Mouse (Mus musculus) limb, embryonic 11.5 days (tissue): ENCODE data around the gene Ccdc78. TPM values are rescaled to one million over a fixed set of nuclear protein-coding genes. Genes with fewer than 3 reads are reported as not detected.
A peak's percentile ranks its signal among the peaks of the same experiment; 100 is the strongest.

Experiments
- ATAC-seq: fragments of 200-750 bp; cut with Nextera tagmentation; 2 replicates; pipeline ENCODE4 v1.8.0; 2017; ENCODE audit warnings: low read depth; ENCODE audit not compliant: insufficient number of reproducible peaks, low FRiP score, low TSS enrichment
- DNase-seq: peaks from one replicate; pipeline ENCODE4 v3.0.0-alpha.2; 2015; ENCODE audit warnings: low spot score
- H3K27ac ChIP-seq: fragments of 300-500 bp; sonication (generic); replicated peaks from 2 replicates; pipeline ENCODE4 v1.5.1; 2014; ENCODE audit warnings: low read depth, mild to moderate bottlenecking, low read length
- H3K27me3 ChIP-seq: fragments of 300-500 bp; sonication (generic); 2 replicates; pipeline ENCODE4 v1.6.1; 2014; ENCODE audit warnings: mild to moderate bottlenecking, low read length, mixed read lengths; ENCODE audit not compliant: control insufficient read depth, insufficient read depth
- H3K36me3 ChIP-seq: fragments of 300-500 bp; sonication (generic); 2 replicates; pipeline ENCODE4 v1.6.1; 2014; ENCODE audit warnings: mild to moderate bottlenecking, low read length, moderate library complexity, mixed read lengths; ENCODE audit not compliant: control insufficient read depth, insufficient read depth
- H3K4me1 ChIP-seq: fragments of 300-500 bp; sonication (generic); 2 replicates; pipeline ENCODE4 v1.6.1; 2014; ENCODE audit warnings: low read length, mixed read lengths; ENCODE audit not compliant: control insufficient read depth, insufficient read depth
- H3K4me2 ChIP-seq: fragments of 300-500 bp; sonication (generic); 2 replicates; pipeline ENCODE4 v1.6.1; 2014; ENCODE audit warnings: low read depth, mild to moderate bottlenecking, moderate library complexity; ENCODE audit not compliant: severe bottlenecking
- H3K4me3 ChIP-seq: fragments of 300-500 bp; sonication (generic); 2 replicates; pipeline ENCODE4 v1.5.1; 2014; ENCODE audit warnings: low read depth, low read length
- H3K9ac ChIP-seq: fragments of 300-500 bp; sonication (generic); 2 replicates; pipeline ENCODE4 v1.6.1; 2014; ENCODE audit warnings: mild to moderate bottlenecking, low read length
- H3K9me3 ChIP-seq: fragments of 300-500 bp; sonication (generic); 2 replicates; pipeline ENCODE4 v1.6.1; 2016; ENCODE audit warnings: low read length; ENCODE audit not compliant: control insufficient read depth
- WGBS: fragments of 180-500 bp; shearing (Covaris S2); extraction: QIAGEN DNeasy Blood & Tissue Kit; methylation state at CpG from one replicate; pipeline ENCODE4 v1.1.7; 2014; 5-methylcytosine and 5-hydroxymethylcytosine counted together
- microRNA-seq: library from miRNA; unstranded; fragments of <30 nt; microRNA quantifications from one replicate; pipeline ENCODE4, GENCODE M21; 2016
- polyA plus RNA-seq: library from polyadenylated mRNA; unstranded; fragments of >200 nt; fragmentation: Nextera tagmentation; extraction: Ambion mirVana; gene quantifications from 2 replicates; pipeline ENCODE4 v1.2.1, GENCODE M21; 2014

Gene Ccdc78
- polyA plus RNA-seq, 1 experiment from 2014 or later, result 0.11 TPM

GRCm38 (mm10) chr17:25835816-25836215, 49.4 kb downstream of the Ccdc78 start:
- 91% methylated on average over 16 of the region's 16 CpGs for WGBS
- Histone ChIP-seq H3K4me2 (no peak overlapping the region; the same call in 1 of the 2 replicates), H3K9ac (no peak overlapping the region), H3K4me3 (no peak overlapping the region), H3K9me3 (no peaks in the 10 kb centered on the region), H3K36me3 (peaks cover 31% of the 10 kb centered on the region), H3K4me1 (peaks cover 29% of the 10 kb centered on the region), H3K27ac (no peak overlapping the region), H3K27me3 (no peaks in the 10 kb centered on the region)
- DNase-seq, result no peak
- ATAC-seq, result no peak

DNA sequence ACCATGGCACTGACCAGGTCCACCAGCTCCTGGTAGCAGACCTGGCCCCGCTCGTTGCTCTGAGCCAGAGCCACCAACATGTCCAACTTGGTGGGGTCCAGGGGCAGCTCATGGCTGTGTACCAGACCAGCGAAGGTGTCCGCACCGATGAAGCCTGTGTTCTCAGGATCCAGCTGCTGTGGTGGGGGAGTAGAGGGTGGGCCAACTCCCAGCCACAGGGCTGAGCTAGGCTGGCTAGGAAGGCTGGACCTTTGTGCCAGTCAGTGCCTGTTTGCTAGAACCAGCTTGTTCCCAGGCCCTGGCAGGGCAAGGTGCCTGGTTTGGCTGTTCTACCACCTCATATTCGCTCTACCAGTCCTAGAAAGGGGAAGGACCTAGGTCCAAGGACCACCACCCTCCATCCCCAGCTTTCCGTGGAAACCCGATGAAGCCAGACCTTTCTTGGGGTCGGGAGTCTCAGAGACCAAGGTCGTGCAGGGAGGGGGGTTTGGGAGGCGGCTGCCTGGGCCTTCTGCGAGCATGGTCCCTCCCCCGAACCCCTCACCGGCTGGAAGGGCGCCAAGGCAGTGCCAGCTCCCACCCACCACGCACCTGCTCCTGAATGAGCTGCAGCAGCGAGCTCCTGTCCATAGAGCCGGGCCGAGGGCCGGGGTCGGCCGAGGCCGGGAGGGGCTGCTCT, 50.2 kb downstream of the Ccdc78 start:
- 26% methylated on average over 23 of the region's 23 CpGs for WGBS
- peak overlapping the region; percentile 12 for H3K4me3 ChIP-seq
- no peak overlapping the region for H3K27ac ChIP-seq
- no peaks in the 10 kb centered on the region for H3K9me3 ChIP-seq
- no peaks in the 10 kb centered on the region for H3K27me3 ChIP-seq
- peaks cover 30% of the 10 kb centered on the region for H3K36me3 ChIP-seq
- peak overlapping the region; percentile 47 for H3K9ac ChIP-seq
- no peak for DNase-seq
- H3K4me2 ChIP-seq, result peak overlapping the region; percentile 62
- H3K4me1 ChIP-seq, result peaks cover 24% of the 10 kb centered on the region
- no peak for ATAC-seq

DNA sequence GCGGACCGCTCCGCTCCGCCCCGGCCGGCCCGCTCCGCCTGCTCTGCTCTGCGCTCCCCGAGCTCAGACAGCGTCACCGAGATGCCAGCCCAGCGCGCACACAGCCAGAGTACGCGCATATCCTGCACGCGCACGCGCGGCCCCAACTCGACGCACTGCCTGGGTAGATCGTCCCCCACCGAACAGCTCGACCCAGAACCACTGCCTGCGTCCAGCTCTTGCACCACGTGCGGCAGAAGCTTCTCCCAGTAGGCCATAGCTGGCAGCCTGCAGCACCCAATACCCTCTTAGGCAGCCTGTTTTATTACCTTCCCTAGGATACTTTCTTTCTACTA, 50.7 kb downstream of the Ccdc78 start, which contains the start of gene Rhbdl1:
Rhbdl1 (minus strand) TSS at position 220 of the 335 bp plus-strand sequence.
- Histone ChIP-seq H3K4me2 (peak within 1 kb of the TSS; percentile 62), H3K4me1 (peaks cover 19% of the 10 kb centered on the region), H3K9me3 (no peaks in the 10 kb centered on the region), H3K4me3 (peak within 1 kb of the TSS; percentile 12), H3K27me3 (no peaks in the 10 kb centered on the region), H3K9ac (peak within 1 kb of the TSS; percentile 47), H3K36me3 (peaks cover 33% of the 10 kb centered on the region), H3K27ac (no peak within 1 kb of the TSS)
- ATAC-seq (no peak), DNase-seq (peak; percentile 71)
- WGBS, result 1% methylated on average over 29 of the region's 29 CpGs

GRCm38 (mm10) chr17:25837533-25837932, 51.2 kb downstream of the Ccdc78 start:
- 60% methylated on average over 3 of the region's 3 CpGs for WGBS
- H3K9ac ChIP-seq, result no peak overlapping the region
- H3K4me1 ChIP-seq, result peaks cover 18% of the 10 kb centered on the region
- no peaks in the 10 kb centered on the region for H3K27me3 ChIP-seq
- H3K9me3 ChIP-seq, result no peaks in the 10 kb centered on the region
- H3K36me3 ChIP-seq, result peaks cover 33% of the 10 kb centered on the region
- no peak overlapping the region for H3K4me2 ChIP-seq
- H3K27ac ChIP-seq, result no peak overlapping the region
- no peak for ATAC-seq
- no peak overlapping the region for H3K4me3 ChIP-seq
- DNase-seq, result no peak

GRCm38 (mm10) chr17:25838904-25839303, 52.5 kb downstream of the Ccdc78 start:
- no peak overlapping the region for H3K4me3 ChIP-seq
- ATAC-seq, result no peak

GRCm38 (mm10) chr17:25839455-25840235, 53.3 kb downstream of the Ccdc78 start:
- DNase-seq (no peak), ATAC-seq (no peak)
- H3K9ac ChIP-seq, result peak overlapping the region; percentile 2; the same call in 1 of the 2 replicates
- no peaks in the 10 kb centered on the region for H3K9me3 ChIP-seq
- H3K4me3 ChIP-seq, result no peak overlapping the region
- no peak overlapping the region for H3K4me2 ChIP-seq
- peaks cover 16% of the 10 kb centered on the region for H3K4me1 ChIP-seq
- no peaks in the 10 kb centered on the region for H3K27me3 ChIP-seq
- no peak overlapping the region for H3K27ac ChIP-seq
- peaks cover 33% of the 10 kb centered on the region for H3K36me3 ChIP-seq
- WGBS, result 81% methylated on average over 14 of the region's 14 CpGs

More at GRCm38 (mm10) chr17:25838904-25839303, 52.5 kb downstream of the Ccdc78 start:
- H3K9me3 ChIP-seq, result no peaks in the 10 kb centered on the region
- H3K27ac ChIP-seq, result no peak overlapping the region
- no peak overlapping the region for H3K4me2 ChIP-seq
- no peaks in the 10 kb centered on the region for H3K27me3 ChIP-seq
- DNase-seq, result no peak
- WGBS, result 89% methylated on average over 4 of the region's 4 CpGs
- H3K4me1 ChIP-seq, result peaks cover 23% of the 10 kb centered on the region
- no peak overlapping the region for H3K9ac ChIP-seq
- peaks cover 33% of the 10 kb centered on the region for H3K36me3 ChIP-seq

Small RNAs within 50 kb of the gene (microRNA-seq; reads per million reads assigned to microRNA genes)
- gene Gm25083, result not detected
- not detected for gene Mir3082
- not detected for gene Mir6966

Other genes starting within 250 kb of the Ccdc78 start
- gene Sox8, start 215.9 kb upstream of the Ccdc78 start, polyA plus RNA-seq, result 7.1 and 8.8 TPM in 2 replicates
- 22.5 and 23.8 TPM in 2 replicates for gene Lmf1, start 207.5 kb upstream of the Ccdc78 start, polyA plus RNA-seq
- gene Gng13, start 69.4 kb upstream of the Ccdc78 start, polyA plus RNA-seq, result 3.2 and 9.7 TPM in 2 replicates
- 29.1 and 31.5 TPM in 2 replicates for gene Chtf18, start 59.2 kb upstream of the Ccdc78 start, polyA plus RNA-seq
- 20.4 and 23.4 TPM in 2 replicates for gene Rpusd1, start 58.9 kb upstream of the Ccdc78 start, polyA plus RNA-seq
- not detected in 2 replicates for gene Mslnl, start 50.5 kb upstream of the Ccdc78 start, polyA plus RNA-seq
- gene Msln, start 32.2 kb upstream of the Ccdc78 start, polyA plus RNA-seq, result 0.14 and 0.24 TPM in 2 replicates
- gene Narfl, start 12.8 kb upstream of the Ccdc78 start, polyA plus RNA-seq, result 21.8 and 23.6 TPM in 2 replicates
- 62.7 and 68.0 TPM in 2 replicates for gene Haghl, start 907 bp upstream of the Ccdc78 start, polyA plus RNA-seq
- 52.3 and 53.4 TPM in 2 replicates for gene Fam173a, start 6.3 kb downstream of the Ccdc78 start, polyA plus RNA-seq
- 0.29 TPM in 1 of 2 replicates, not detected in the other for gene AC134908.4, start 9.1 kb downstream of the Ccdc78 start, polyA plus RNA-seq
- gene Metrn, start 10.6 kb downstream of the Ccdc78 start, polyA plus RNA-seq, result 13.3 and 15.0 TPM in 2 replicates
- 1.4 and 1.5 TPM in 2 replicates for gene Fbxl16, start 22.5 kb downstream of the Ccdc78 start, polyA plus RNA-seq
- gene Wdr24, start 37.0 kb downstream of the Ccdc78 start, polyA plus RNA-seq, result 27.7 and 27.9 TPM in 2 replicates
- gene Jmjd8, start 42.3 kb downstream of the Ccdc78 start, polyA plus RNA-seq, result 45.5 and 55.0 TPM in 2 replicates
- gene Stub1, start 46.8 kb downstream of the Ccdc78 start, polyA plus RNA-seq, result 341 and 353 TPM in 2 replicates
- 1.2 TPM in 2 replicates for gene Rhbdl1, start 50.7 kb downstream of the Ccdc78 start, polyA plus RNA-seq
- 0.77 and 0.95 TPM in 2 replicates for gene Gm20683, start 55.2 kb downstream of the Ccdc78 start, polyA plus RNA-seq
- 9.4 and 10.7 TPM in 2 replicates for gene Rhot2, start 58.3 kb downstream of the Ccdc78 start, polyA plus RNA-seq
- 19.3 and 22.4 TPM in 2 replicates for gene Wdr90, start 74.9 kb downstream of the Ccdc78 start, polyA plus RNA-seq
- gene Mcrip2, start 82.2 kb downstream of the Ccdc78 start, polyA plus RNA-seq, result 7.8 and 10.7 TPM in 2 replicates
- 55.9 and 60.9 TPM in 2 replicates for gene Mettl26, start 88.5 kb downstream of the Ccdc78 start, polyA plus RNA-seq
- 0.68 and 0.75 TPM in 2 replicates for gene Wfikkn1, start 94.3 kb downstream of the Ccdc78 start, polyA plus RNA-seq
- 19.2 and 19.7 TPM in 2 replicates for gene Rab40c, start 133.1 kb downstream of the Ccdc78 start, polyA plus RNA-seq
- gene Pigq, start 158.4 kb downstream of the Ccdc78 start, polyA plus RNA-seq, result 50.9 and 52.8 TPM in 2 replicates
- gene Nhlrc4, start 158.4 kb downstream of the Ccdc78 start, polyA plus RNA-seq, result 0.27 TPM in 1 of 2 replicates, not detected in the other
- 0.18 and 0.33 TPM in 2 replicates for gene A930017K11Rik, start 166.0 kb downstream of the Ccdc78 start, polyA plus RNA-seq
- 23.8 and 25.7 TPM in 2 replicates for gene Capn15, start 199.2 kb downstream of the Ccdc78 start, polyA plus RNA-seq